Mouse (Mus musculus) kidney, adult 8-10 months (tissue): ENCODE measurements around the gene Arhgap10.

Source experiments
- DNase-seq, 2 experiments: peaks; one replicate each; pipeline ENCODE4 v3.0.0; 2022

Arhgap10 gene

GRCm38 (mm10) chr8:77515786-77516185 is 2.0 kb downstream of the Arhgap10 start:
- DNase-seq: no peak

GRCm38 (mm10) chr8:77515201-77515600 is 2.6 kb downstream of the Arhgap10 start:
- DNase-seq: no peak

DNA sequence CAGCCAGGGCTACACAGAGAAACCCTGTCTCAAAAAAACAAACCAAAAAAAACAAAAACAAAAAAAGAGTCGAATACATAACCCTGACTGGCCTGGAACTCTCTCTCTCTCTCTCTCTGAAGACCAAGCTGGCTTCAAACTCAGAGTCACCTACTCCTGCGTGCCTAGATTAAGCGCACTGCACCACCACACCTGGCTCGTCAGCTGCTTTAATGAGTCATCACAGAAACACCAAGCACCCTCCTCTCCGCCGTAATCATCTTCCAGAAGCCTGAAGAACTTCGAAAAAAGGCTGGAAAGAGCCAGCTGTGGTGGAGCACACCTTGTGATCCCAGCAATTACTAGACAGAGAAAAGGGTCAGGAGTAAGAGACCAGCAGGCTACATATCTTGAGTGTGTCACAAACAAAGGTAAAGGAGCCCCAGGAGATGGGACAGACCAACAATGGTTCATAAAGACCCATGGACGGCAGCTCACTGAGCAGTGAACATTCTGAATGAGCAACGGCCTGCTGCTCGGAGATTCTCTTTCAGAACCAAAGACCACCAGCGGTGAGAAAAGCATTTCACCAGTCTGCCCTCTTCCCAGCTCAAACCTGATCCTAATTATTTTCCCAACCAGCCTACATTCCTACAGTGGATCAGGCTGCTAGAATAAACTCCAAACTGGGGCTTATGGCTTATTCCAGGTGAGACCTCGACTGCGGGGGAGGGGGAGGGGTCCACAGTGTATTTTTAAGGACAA is 5.8 kb downstream of the Arhgap10 start:
- DNase-seq: no peak

- no peak for DNase-seq
Measured at GRCm38 (mm10) chr8:77510426-77510825, 7.3 kb downstream of the Arhgap10 start.

DNA sequence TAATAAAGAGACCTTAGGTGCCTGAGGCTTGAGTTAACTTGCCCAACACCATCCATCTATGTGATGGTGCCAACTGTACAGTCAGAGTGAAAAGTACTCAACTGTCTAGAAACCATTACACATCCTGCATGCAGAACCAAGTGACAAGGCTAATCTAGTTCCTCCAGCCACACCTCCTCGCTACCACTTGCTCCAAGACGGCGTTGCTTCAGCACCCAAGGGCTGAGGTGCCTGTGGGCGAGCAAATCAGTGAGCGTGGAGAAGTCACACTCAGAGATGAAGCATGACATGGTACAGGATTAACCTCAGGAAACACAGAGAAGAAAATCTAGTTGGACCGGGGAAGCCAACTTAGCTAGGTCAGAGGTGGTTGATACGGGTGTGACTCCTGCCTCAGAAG is 8.7 kb downstream of the Arhgap10 start:
- no peak for DNase-seq

DNA sequence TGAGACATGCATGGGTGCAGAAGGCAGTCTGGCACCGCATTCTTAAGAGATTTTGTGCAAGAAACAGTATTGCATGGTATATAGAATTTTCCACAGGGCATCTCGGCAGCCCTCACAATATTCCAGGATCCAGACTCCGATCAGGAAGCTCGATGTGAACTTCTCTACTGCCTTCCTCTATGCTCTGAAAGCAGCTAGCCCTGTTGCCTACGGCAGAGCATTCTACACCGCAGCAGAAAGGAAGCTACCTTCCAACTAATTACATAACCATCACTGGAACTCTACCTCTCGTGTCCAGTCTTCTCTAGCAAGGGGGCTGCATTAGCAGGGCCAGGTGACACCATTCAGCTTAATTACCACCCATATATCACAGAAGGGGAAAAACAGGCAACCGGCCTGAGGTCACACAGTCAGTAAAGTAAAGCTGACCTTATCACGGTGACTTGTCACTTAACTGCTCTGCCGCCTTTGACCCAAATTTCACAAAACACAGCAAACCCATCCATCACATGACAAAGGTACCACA is 10.2 kb downstream of the Arhgap10 start:
- no peak for DNase-seq

DNA sequence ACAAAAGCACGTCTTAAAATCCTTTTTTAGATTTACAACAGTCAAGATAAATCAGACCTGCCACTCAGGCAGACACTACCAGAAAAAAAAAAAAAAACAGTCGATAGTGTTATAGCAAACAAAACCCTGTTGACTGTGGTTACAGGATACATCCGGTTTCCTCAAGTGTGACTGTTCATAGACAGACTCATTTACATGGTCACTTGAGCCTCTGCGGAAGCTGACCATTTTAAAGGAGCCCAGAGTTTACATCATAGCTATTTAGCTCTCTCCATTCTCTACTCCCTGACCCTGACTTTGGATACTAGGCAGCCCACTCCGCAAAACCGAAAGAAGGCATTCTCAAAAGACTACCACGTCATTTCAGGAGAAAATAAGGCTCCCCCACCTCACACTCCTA is 11.2 kb downstream of the Arhgap10 start:
- no peak for DNase-seq

- DNase-seq: no peak
Measured at GRCm38 (mm10) chr8:77502547-77502946, 15.2 kb downstream of the Arhgap10 start.

DNA sequence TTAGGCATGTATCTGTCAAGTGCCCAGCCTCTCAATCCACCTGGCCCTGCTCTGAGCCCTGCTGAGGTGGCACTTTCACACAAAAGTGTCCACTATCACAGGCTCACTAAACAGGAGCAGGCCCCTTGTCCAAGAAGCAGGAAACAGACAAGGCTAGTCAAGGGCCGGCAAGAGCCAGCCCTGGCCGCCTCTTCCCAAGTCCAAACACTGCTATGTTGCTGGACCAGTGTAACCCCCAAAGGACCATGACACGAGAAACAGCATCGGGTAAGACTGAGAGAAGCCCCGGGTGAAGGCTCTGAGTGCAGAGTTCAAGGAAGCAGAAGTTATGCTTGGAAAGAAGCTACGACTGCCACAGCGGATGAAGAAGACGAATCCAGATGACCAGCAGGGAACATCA is 16.6 kb downstream of the Arhgap10 start:
- no peak for DNase-seq

GRCm38 (mm10) chr8:77500264-77500663 is 17.5 kb downstream of the Arhgap10 start:
- no peak for DNase-seq

DNA sequence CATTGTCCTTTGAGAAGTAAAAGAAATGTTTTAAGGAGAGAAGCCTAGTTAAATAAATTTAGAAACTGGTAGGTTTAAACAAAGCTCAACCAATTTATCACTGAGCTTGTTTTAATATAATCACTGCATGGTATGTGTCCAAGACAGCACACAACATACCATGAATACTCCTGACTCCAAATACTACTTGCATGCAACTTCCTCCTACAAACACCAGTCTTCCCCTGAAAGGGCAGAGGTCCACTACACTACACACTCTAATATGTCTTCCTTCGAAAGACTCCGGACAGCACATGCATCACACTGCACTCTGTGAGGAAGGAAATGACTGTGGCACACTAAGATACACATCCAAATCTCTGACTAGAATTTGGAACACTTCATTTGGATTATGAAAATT is 20.3 kb downstream of the Arhgap10 start:
- DNase-seq: no peak

GRCm38 (mm10) chr8:77496253-77496652 is 21.5 kb downstream of the Arhgap10 start:
- no peak for DNase-seq

DNA sequence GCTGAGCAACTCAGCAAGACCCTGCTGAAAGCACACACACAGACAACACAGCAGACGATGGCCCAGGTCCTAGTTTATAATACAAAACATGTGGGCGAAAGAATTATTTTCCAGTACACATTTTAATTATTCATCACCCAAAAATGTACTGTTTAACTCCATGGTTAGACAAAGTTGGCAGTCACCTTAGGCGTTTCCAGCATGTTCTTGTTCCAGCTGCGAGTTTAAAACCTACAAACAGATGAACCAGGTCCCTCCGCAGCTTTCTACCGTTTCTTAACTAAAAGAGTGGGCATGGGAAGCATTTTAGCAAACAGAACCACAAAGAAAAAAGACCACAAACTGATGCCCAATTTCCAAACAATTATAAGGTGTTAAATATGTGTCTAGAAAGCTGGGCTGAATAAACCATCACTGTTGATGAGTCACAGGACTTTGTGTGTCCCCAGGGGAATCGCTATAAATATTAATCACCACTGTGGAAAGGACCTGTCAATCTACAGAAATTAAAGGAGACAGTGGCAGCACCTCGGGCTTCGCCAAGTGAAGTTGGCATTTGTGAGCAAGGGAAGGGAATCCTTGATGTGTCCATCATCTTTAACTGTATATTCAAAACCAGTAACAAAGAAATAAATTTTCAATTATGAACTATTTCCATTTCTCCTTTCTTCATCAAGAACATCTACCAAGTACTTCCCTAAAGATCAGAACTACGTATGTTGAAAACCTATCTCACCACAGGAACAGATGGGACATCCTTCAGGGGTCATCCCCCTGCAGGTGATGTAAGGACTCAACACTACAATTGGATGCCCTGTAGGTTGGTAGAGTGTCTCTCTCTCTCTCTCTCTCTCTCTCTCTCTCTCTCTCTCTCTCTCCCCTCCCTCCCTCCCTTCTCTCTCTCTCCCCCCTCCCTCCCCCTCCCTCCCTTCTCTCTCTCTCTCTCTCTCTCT is 23.1 kb downstream of the Arhgap10 start:
- DNase-seq: no peak

DNA sequence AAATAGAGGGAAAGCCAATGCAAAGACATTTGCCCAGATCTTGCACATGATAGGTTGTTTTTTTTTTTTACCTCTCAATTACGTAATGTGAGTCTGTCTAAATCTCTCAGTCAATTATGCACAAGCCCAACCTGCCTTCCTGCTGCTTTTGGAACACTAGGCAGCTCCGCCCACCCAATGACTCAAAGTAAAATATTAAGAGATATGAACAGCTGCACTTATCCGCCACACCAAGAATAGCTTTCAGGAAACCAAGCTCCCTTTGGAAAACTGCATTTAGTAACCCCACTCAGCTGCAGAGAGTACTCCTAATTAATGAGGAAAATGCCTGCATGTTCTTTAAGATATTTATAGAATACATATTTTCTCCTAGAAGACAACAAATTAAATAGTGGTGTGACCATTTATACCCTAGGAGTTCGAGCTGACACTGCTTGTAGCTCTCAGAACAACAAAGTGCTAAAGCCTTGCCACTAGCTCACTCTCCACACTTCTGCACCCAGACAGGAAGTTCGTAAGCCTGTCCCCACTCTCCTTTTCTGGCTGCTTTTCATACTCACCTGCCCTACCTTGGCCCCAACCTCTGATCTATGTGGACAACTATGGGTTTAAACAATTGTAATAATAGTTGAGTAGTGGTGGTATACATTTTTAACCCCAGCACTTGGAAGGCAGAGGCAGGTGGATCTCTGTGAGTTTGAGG is 25.2 kb downstream of the Arhgap10 start:
- DNase-seq: peak; percentile 47 to 59

- no peak for DNase-seq
Measured at GRCm38 (mm10) chr8:77491231-77491923, 26.4 kb downstream of the Arhgap10 start.

DNA sequence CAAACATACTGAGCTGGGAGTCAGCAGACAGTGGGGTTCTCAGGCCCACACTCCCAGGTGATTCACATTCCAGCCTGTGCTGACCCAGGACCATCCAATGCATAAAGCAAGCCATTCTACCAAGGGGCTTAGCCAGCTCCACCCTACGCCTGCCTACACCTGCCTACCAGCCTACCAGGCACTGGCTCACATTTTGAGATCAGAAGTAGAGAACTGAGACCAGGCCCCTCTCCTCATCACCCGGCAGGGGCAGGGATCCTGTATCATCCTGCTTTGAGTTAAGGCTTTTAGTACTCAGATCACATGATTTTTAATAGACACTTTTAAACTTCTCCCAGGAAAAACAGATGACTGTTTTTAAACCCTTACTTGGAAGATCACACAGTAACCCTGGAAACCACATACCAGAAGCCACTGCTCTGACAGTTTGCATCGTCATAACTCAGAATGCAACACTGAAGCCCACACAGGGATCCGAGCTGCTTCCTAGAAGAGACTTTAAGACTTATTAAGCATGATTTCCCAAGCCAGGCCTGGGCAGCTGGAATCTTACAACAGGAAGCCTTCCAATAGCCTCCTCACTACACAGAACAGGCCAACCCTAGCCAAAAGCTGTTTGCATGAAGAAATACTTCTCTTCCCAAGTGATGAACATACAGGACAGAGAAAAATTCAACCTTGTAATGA is 27.5 kb downstream of the Arhgap10 start:
- no peak for DNase-seq

- no peak for DNase-seq
Measured at GRCm38 (mm10) chr8:77489235-77489634, 28.5 kb downstream of the Arhgap10 start.

- DNase-seq: no peak
Measured at GRCm38 (mm10) chr8:77488215-77488606, 29.5 kb downstream of the Arhgap10 start.

DNA sequence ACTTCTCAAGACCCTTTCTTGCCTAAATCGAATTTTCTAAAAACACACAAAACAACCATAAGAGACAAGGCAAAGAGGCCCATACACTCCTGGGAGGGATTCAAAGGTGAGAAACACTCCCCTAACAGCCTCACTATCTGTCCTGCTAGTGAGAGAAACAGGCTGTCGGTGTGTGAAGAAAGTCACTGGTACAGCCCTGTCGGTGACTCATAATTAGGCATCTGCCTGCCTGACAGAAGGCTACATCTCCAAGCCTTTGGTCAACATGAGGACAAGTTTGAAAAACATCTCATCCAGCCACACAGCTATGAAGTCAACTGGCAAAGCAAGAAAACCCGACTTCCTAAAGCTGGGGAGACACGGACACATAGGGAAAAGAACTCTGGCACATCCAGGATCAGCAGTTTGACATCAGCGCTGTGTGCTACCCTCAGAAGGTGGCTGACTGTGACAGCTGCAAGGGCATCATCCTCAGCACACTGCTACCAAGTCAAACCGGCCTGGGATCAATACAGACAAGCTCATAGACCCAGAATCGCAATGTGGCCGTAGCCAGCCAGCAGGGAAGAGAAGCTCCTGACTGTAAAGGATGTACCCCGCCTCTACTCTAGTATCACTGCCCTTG is 30.1 kb downstream of the Arhgap10 start:
- DNase-seq: no peak

DNA sequence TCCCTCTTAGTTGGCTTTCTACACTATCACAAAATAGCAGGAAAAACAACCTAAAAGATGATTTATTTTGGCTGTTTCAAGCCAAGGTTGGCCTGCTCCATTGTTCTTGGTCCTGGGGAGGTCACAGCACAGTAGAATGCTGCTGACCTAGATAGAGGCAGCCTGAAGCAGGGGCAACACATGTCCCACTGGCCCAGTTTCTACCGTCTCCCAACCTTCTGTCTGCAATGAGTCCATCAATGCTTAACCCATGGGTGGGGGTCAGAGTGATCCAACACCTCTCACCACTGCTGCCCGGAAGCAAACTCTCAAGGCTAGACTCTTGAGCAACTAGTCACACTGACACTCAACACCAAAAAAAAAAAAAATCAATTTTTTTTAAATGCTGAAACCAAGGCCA is 31.0 kb downstream of the Arhgap10 start:
- no peak for DNase-seq

DNA sequence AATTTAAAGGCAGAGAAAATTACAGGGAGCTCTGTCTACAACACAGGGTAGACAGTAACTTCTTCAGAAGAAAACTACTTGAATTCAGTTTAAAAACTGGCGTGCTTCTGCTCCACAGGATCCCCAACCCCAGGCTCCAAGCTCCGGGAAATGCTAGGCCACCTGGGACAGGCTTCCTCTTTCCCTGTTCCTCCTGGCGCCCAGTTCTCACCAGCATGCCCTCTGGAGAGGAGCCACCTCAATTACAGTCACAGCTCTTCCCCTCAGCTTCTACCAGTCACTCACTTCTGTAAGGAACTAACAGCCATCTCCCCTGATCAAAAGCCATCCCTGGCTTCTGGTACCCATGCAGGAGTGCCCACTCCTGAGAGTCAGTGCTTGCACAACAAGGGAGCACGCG is 32.9 kb downstream of the Arhgap10 start:
- DNase-seq: no peak
